Mouse (Mus musculus) forebrain, embryonic 12.5 days (tissue): ENCODE data around the gene Hist3h2ba. TPM values are rescaled to one million over a fixed set of nuclear protein-coding genes. Genes with fewer than 3 reads are reported as not detected.

Source experiments
- ATAC-seq: fragments of 200-750 bp; cut with Nextera tagmentation; 2 replicates; pipeline ENCODE4 v1.8.0; 2017; ENCODE audit warnings: moderate TSS enrichment; ENCODE audit not compliant: low FRiP score
- H3K27ac ChIP-seq: fragments of 300-500 bp; sonication (generic); 2 replicates; pipeline ENCODE4 v1.5.1; 2016; ENCODE audit warnings: mild to moderate bottlenecking
- H3K27me3 ChIP-seq: fragments of 300-500 bp; sonication (generic); 2 replicates; pipeline ENCODE4 v1.6.1; 2016; ENCODE audit warnings: mild to moderate bottlenecking
- H3K36me3 ChIP-seq: fragments of 300-500 bp; sonication (generic); replicated peaks from 2 replicates; pipeline ENCODE4 v1.6.1; 2016; ENCODE audit warnings: mild to moderate bottlenecking
- H3K4me1 ChIP-seq: fragments of 300-500 bp; sonication (generic); 2 replicates; pipeline ENCODE4 v1.6.1; 2016
- H3K4me2 ChIP-seq: fragments of 300-500 bp; sonication (generic); 2 replicates; pipeline ENCODE4 v1.6.1; 2016; ENCODE audit warnings: mild to moderate bottlenecking, moderate library complexity
- H3K4me3 ChIP-seq: fragments of 300-500 bp; sonication (generic); replicated peaks from 2 replicates; pipeline ENCODE4 v1.5.1; 2016; ENCODE audit warnings: mild to moderate bottlenecking
- H3K9ac ChIP-seq: fragments of 300-500 bp; sonication (generic); 2 replicates; pipeline ENCODE4 v1.6.1; 2016; ENCODE audit warnings: mild to moderate bottlenecking
- H3K9me3 ChIP-seq: fragments of 300-500 bp; sonication (generic); 2 replicates; pipeline ENCODE4 v1.6.1; 2016
- WGBS: fragments of 180-500 bp; shearing (Covaris S2); methylation state at CpG from one replicate; pipeline ENCODE4 v1.1.7; 2016; 5-methylcytosine and 5-hydroxymethylcytosine counted together
- polyA plus RNA-seq: library from polyadenylated mRNA; unstranded; fragments of >200 nt; fragmentation: Nextera tagmentation; extraction: Ambion mirVana; gene quantifications from 2 replicates; pipeline ENCODE4 v1.2.1, GENCODE M21; 2016

The Hist3h2ba gene
- 185 and 187 TPM in 2 replicates for polyA plus RNA-seq

DNA sequence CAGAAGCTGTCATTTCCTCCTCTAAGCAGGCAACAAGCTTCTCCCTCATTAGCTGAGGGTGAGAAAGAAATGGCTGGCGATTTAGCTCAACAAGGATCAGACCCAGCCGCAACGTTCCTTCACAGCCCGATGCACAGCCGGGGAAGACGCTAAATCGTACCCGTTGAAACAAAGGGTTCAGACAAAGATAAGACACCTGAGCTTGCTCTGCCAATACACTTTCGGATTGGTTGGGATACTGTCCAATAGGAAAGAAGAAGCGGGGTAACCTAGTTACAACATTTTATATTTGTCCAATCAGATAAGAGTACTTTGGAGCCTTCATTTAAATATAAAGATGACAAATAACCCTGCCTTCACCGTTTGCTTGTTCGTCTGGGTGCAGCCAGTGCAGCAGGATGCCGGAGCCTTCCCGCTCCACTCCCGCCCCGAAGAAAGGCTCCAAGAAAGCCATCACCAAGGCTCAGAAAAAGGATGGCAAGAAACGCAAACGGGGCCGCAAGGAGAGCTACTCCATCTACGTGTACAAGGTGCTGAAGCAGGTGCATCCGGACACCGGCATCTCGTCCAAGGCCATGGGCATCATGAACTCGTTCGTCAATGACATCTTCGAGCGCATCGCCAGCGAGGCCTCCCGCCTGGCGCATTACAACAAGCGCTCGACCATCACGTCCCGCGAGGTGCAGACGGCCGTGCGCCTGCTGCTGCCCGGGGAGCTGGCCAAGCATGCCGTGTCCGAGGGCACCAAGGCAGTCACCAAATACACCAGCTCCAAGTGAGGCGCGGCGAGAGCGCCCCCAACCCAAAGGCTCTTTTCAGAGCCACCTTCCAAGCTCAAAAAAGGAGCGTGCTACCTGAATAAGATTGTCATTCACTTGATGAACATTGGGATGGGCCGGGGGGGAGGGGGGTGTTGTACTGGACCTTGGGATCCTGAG is at the start of gene Hist3h2ba:
Gene Hist3h2ba (plus strand): TSS at position 379 of the 938 bp plus-strand sequence.
- Histone ChIP-seq H3K36me3 (no peaks in the 10 kb centered on the region), H3K27ac (peak within 1 kb of the TSS; percentile 99), H3K4me2 (peak within 1 kb of the TSS; percentile 71), H3K9me3 (no peaks in the 10 kb centered on the region), H3K9ac (peak within 1 kb of the TSS; percentile 91), H3K4me1 (peaks cover 35% of the 10 kb centered on the region), H3K4me3 (peak within 1 kb of the TSS; percentile 64), H3K27me3 (peaks cover under 1% of the 10 kb centered on the region; the same call in 1 of the 2 replicates)
- peak; percentile 91 for ATAC-seq
- under 1% methylated on average over 48 of the region's 48 CpGs for WGBS

DNA sequence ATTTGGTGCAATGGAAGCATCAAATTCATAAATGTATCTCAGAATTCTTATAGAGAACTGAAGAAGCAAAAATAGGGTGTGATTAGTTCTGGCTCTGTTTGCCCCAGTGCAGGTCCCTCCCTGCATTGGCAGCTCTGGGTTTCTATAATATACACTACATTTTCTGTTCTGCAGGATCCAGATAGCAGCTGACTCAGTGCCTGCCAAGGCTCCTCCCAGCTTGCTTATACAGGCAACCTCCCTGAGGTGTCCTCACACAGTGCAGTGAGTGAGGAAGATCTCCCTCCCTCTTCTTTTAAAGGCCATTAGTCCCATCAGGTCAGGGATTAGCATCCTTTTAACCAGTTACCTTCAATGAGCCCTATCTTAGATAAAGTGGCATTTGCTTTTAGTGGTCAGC is 47.6 kb upstream of the Hist3h2ba start:
- peaks cover 45% of the 10 kb centered on the region for H3K36me3 ChIP-seq

DNA sequence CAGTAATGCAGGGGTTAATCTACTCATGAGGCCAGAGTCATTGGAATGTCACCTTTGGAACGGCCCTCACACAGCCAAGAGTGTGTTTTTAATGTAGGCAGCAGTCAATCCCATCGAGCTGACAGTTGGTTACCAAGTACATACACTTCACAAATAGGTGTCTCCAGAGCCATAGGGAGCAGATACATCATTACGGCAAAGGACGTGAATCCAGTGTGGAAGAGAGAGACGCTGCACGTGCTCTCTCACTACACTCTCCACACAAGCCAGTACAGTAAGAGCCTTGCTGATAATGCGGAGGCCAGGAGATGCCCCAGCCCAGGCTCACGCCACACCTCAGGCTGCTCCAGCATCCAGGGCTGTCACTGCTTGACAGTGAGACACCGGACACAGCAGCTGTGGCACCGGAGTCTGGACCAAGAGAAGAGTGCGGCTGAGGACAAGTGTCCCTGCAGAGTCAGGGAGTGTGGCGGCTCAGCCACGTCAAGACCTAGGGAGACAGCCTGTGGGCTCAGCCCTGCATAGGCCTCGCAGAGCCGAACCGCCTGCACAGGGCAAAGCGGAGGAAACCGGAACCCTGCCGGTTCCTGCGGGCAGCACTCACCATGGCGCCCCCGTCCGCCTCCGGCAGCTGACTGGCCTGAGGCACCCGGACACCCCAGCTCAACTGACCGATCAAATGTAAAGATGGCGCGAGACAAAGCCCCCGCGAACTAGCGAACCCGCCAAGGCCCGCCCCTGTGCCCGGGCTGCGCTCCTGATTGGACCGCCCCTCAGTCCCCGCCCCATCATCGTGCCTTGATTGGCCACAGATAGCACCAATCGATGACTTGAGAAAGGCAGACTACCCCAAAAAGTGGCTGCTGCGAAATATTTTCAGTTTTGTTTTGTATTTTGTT is 45.0 kb upstream of the Hist3h2ba start, which contains the start of gene Zfp39:
Gene Zfp39 (minus strand): TSS at position 715 of the 899 bp plus-strand sequence.
- Histone ChIP-seq H3K4me1 (peaks cover 11% of the 10 kb centered on the region), H3K4me2 (peak within 1 kb of the TSS; percentile 85), H3K9me3 (no peaks in the 10 kb centered on the region), H3K27ac (peak within 1 kb of the TSS; percentile 80), H3K4me3 (peak within 1 kb of the TSS; percentile 75), H3K27me3 (no peaks in the 10 kb centered on the region), H3K36me3 (peaks cover 24% of the 10 kb centered on the region), H3K9ac (peak within 1 kb of the TSS; percentile 88)
- WGBS: under 1% methylated on average over 40 of the region's 40 CpGs
- peak; percentile 99 for ATAC-seq

More for the DNA sequence above, 47.6 kb upstream of the Hist3h2ba start:
- Histone ChIP-seq H3K4me1 (peaks cover 13% of the 10 kb centered on the region), H3K9me3 (no peaks in the 10 kb centered on the region), H3K9ac (no peak overlapping the region), H3K4me2 (no peak overlapping the region), H3K27me3 (no peaks in the 10 kb centered on the region), H3K4me3 (no peak overlapping the region), H3K27ac (no peak overlapping the region)
- ATAC-seq: no peak

DNA sequence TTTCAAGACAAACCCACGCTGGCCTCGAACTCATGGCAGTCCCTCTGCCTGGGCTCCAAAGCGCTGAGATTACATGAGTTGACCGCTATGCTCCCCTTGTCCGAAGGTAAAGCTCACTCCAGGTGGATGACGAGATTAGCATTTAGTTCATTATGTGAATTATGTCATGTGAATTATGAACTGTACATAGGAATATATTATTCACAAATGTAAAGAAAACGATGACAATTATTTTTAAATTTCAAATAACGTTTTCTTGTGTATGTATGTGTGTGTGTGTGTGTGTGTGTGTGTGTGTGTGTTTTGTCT is 44.4 kb upstream of the Hist3h2ba start:
- H3K9me3 ChIP-seq: no peaks in the 10 kb centered on the region
- H3K4me1 ChIP-seq: peaks cover 11% of the 10 kb centered on the region
- ATAC-seq: peak; percentile 60; the same call in 1 of the 2 replicates
- 0 out of 2 replicates have a peak overlapping the region, but pooled peaks have one; percentile 21 for H3K9ac ChIP-seq
- no peaks in the 10 kb centered on the region for H3K27me3 ChIP-seq
- H3K27ac ChIP-seq: no peak overlapping the region
- H3K4me3 ChIP-seq: peak overlapping the region; percentile 75
- H3K4me2 ChIP-seq: peak overlapping the region; percentile 85
- 2% methylated on average over 8 of the region's 8 CpGs for WGBS
- H3K36me3 ChIP-seq: peaks cover 18% of the 10 kb centered on the region

DNA sequence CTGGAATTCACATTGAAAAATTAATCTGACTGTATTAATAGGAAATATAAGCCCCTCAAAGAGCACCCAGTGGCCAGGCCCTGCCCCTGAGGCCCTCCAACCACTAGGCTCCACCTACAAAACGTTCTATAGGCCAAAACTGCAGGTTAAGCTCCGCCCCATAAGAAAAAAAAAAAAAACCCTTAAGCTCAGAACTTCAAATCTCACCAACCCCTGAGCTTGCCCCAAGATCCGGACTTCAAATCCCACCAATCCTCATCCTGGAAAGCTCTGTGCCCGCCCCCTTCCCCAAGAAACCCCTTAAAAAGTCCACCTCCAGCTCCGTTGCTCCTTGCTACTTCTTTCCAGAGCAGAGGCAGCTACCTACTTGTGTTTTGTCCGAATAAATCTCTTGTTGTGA is 43.9 kb upstream of the Hist3h2ba start:
- Histone ChIP-seq H3K27me3 (no peaks in the 10 kb centered on the region), H3K4me3 (no peak overlapping the region), H3K9me3 (no peaks in the 10 kb centered on the region), H3K4me2 (no peak overlapping the region), H3K9ac (no peak overlapping the region), H3K36me3 (peaks cover 15% of the 10 kb centered on the region), H3K27ac (no peak overlapping the region), H3K4me1 (peaks cover 11% of the 10 kb centered on the region)
- WGBS: 42% methylated on average over 6 of the region's 6 CpGs
- ATAC-seq: no peak

DNA sequence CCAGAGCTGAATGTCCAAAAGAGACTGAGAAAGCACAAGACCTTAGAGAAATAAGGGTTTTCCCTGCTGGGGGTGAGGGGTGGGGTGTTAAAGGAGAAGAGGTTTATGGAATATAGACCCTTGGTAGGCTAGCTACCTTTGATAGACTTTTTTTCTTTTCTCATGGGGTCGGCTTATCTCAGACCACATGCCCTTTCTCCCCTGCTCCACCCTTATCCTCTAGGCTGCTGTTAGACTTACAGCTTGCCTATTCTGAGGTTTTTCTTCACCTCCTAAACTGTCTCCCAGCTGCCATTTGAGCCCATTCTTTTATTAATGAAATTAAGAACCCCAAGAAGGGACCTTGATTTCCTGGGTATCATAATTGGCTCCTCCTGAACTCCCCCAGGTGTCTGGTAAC is 34.9 kb upstream of the Hist3h2ba start:
- 88% methylated on average over 1 of the region's 1 CpGs for WGBS
- Histone ChIP-seq H3K27ac (no peak overlapping the region), H3K27me3 (0 out of 2 replicates have a peak, but pooled peaks cover 5% of the 10 kb centered on the region), H3K36me3 (no peaks in the 10 kb centered on the region), H3K4me1 (no peaks in the 10 kb centered on the region), H3K9me3 (no peaks in the 10 kb centered on the region), H3K9ac (no peak overlapping the region), H3K4me2 (no peak overlapping the region), H3K4me3 (no peak overlapping the region)
- no peak for ATAC-seq

DNA sequence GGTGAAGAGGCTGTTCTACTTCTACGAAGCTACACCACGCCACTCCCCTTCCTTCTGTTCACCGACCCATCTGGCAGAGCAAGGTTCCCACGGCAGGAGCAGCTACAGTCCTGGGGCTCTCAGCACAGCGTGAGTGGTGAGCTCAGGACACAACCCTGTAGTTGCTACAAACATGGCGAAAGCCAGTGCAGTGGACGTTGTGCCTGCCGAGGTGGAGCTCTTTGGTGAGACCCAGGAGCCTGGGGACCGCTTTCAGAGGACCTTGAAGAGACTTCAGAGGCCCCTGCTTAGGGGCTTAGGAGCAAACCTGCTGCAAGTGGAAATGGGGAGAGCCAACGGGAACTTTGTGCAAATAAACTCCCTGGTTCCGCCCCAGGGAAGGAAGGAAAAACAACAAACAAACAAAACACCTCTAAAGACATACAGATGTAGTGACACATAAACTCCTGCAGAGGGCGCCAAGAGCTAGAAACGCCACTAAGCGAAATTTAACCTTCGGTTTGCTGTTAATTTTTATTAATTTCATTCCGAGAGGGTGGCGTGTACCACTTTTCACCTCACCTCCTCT is 34.2 kb upstream of the Hist3h2ba start:
- Histone ChIP-seq H3K9ac (peak overlapping the region; percentile 47), H3K27ac (no peak overlapping the region), H3K4me2 (peak overlapping the region; percentile 51), H3K36me3 (no peaks in the 10 kb centered on the region), H3K27me3 (0 out of 2 replicates have a peak, but pooled peaks cover 5% of the 10 kb centered on the region), H3K9me3 (no peaks in the 10 kb centered on the region), H3K4me3 (peak overlapping the region; percentile 28), H3K4me1 (no peaks in the 10 kb centered on the region)
- ATAC-seq: no peak
- WGBS: 20% methylated on average over 17 of the region's 17 CpGs

DNA sequence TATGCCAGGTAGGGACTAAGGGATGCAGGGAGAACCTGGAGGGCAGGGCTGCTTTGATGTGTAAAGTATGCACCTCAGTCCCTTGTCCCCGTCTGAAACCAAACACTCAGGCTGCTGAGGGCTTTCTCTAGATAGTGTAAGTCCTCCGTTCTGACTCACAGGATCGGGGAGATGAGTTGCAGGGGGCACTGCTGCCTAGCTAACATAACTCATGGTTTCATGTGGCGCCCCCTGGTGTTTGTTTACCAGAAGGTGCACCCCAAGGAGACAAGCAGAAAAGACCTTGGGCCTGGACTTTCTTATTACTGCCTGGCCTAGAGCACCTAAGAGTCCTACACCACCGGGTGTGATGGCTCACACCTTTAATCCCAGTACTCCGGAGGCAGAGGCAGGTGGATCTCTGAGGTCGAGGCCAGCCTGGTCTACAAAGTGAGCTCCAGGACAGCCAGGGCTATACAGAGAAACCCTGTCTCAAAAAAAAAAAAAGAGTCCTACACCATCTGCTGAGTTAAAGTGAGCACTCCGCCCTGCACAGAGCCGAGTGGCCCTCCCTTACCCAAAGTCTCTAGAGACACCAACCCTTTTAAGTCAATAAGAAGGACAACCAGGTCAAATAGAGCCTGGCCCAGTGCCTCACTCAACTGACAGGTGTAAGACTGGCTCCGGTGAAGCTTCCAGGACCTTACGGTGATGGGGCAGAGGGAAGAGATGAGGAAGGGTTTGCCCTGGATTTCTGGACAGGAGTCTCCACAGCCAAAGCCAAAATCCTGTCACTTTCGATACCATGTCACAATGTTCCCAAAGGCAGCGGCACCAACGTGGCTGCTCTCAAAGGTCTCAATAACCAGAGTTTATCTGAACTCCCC is 31.6 kb upstream of the Hist3h2ba start:
- no peak for ATAC-seq
- Histone ChIP-seq H3K9me3 (no peaks in the 10 kb centered on the region), H3K27me3 (0 out of 2 replicates have a peak, but pooled peaks cover 5% of the 10 kb centered on the region), H3K9ac (no peak overlapping the region), H3K4me3 (no peak overlapping the region), H3K4me1 (no peaks in the 10 kb centered on the region), H3K36me3 (no peaks in the 10 kb centered on the region), H3K4me2 (no peak overlapping the region), H3K27ac (no peak overlapping the region)
- 55% methylated on average over 14 of the region's 14 CpGs for WGBS

DNA sequence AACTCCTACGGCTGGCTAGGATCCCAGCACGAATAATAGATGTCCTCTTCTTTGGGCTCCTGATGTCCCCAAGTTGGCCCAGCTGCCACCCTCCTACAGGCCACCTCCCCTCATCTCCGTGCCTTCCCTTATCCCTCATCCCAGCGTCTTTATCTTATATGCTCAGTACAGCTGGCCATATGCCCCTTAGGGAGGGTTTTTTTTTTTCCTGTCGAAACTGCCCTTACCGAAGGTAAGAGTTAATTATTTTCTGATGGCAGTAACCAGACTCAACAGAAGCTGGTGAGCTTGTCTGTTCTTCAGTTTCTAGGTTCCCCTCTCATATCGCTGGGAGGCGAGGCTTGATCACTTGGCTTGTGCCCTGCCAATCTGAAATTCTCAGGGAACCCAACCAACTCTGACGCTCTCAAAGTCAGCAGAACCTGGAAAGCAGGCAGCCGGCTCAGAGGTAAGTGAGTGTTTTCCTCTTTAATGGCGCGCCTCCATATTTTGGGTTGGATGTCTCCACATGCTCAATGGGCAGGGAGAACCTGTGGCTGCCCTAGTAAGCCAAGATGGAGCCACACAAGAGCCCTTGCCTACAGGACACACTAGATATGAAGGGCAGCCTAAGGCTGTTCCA is 30.9 kb upstream of the Hist3h2ba start, which contains the start of gene Btnl10:
Gene Btnl10 (plus strand): TSS at position 164 of the 622 bp plus-strand sequence.
- H3K4me1 ChIP-seq: no peaks in the 10 kb centered on the region
- no peak for ATAC-seq
- H3K27ac ChIP-seq: no peak within 1 kb of the TSS
- H3K9me3 ChIP-seq: no peaks in the 10 kb centered on the region
- no peak within 1 kb of the TSS for H3K9ac ChIP-seq
- H3K4me2 ChIP-seq: no peak within 1 kb of the TSS
- H3K4me3 ChIP-seq: no peak within 1 kb of the TSS
- no peaks in the 10 kb centered on the region for H3K36me3 ChIP-seq
- WGBS: 87% methylated on average over 12 of the region's 12 CpGs
- H3K27me3 ChIP-seq: 0 out of 2 replicates have a peak, but pooled peaks cover 5% of the 10 kb centered on the region

DNA sequence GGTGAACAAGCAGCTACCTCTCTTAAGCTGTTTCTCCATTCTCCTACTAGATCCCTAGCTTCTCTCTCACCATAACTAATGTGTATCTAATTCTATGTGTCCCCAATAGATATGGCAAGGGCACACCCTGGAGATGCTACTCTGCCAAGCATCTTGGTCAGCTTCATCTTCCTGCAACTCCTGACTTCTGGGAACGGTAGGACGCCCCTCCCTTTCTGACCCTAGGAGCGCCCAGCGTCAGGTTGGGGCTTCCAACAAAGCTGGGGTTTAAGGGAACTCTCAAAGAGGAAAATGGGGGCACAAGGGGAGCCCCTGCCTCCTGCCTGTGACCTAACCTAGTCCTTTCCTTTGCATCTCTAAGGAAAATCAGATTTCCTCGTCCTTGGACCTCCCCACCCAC is 30.0 kb upstream of the Hist3h2ba start:
- Histone ChIP-seq H3K27ac (no peak overlapping the region), H3K36me3 (no peaks in the 10 kb centered on the region), H3K9ac (no peak overlapping the region), H3K4me2 (no peak overlapping the region), H3K9me3 (no peaks in the 10 kb centered on the region), H3K4me3 (no peak overlapping the region), H3K27me3 (0 out of 2 replicates have a peak, but pooled peaks cover 5% of the 10 kb centered on the region), H3K4me1 (no peaks in the 10 kb centered on the region)
- no peak for ATAC-seq
- 73% methylated on average over 5 of the region's 5 CpGs for WGBS

DNA sequence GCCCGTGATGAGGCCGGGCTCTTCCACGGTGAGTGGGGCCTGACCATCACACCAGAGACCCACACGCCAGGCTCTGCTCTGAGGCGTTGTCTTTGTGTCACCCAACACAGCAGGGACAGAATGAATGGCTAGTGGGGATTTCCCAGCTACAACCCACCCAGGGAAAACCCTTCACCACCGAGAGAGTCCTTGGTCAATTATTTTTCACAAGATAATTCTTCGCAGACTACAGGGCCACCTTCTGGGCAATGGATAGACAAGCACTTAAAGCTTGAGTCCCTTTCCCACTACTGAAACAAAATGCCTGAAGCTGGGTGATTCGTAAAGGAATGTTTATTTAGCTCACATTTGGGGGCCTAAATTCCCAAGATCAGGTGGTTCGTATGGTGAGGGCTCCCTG is 26.3 kb upstream of the Hist3h2ba start:
- no peaks in the 10 kb centered on the region for H3K36me3 ChIP-seq
- no peak overlapping the region for H3K27ac ChIP-seq
- no peaks in the 10 kb centered on the region for H3K4me1 ChIP-seq
- 82% methylated on average over 9 of the region's 9 CpGs for WGBS
- no peak overlapping the region for H3K9ac ChIP-seq
- H3K27me3 ChIP-seq: no peaks in the 10 kb centered on the region
- H3K4me2 ChIP-seq: no peak overlapping the region
- no peak for ATAC-seq
- no peak overlapping the region for H3K4me3 ChIP-seq
- H3K9me3 ChIP-seq: no peaks in the 10 kb centered on the region
